Mouse (Mus musculus): Measurements from ENCODE around the gene Fancc.
A peak's percentile ranks its signal among the peaks of the same experiment; 100 is the strongest.

The Fancc gene

GRCm38 (mm10) chr13:63245218-63245617, 251.9 kb downstream of the Fancc start:
- no peak for DNase-seq (ENCODE audit: low spot score)

- no peak for DNase-seq (ENCODE audit: low spot score)
Observed at GRCm38 (mm10) chr13:63244425-63244824, 252.7 kb downstream of the Fancc start.

DNA sequence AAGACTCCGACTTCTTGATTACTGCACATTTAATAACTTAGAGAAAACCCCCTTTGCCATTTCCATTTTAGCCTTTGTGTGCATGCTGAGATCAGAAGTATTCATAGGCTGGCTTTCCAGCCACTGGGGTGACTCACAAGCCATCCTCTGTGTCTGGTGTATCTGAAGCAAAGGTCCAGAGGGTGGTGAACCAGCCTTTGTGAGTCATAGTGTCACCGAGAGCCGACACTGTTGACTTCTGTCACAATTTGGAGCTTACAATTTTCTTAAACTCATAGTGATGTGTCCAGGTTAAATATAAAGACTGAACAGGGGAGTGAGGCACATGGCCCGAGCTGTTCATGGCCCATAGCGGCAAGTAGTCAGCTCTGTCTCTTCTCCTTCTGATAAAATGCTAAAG, 253.5 kb downstream of the Fancc start:
- no peak for DNase-seq (ENCODE audit: low spot score)

DNA sequence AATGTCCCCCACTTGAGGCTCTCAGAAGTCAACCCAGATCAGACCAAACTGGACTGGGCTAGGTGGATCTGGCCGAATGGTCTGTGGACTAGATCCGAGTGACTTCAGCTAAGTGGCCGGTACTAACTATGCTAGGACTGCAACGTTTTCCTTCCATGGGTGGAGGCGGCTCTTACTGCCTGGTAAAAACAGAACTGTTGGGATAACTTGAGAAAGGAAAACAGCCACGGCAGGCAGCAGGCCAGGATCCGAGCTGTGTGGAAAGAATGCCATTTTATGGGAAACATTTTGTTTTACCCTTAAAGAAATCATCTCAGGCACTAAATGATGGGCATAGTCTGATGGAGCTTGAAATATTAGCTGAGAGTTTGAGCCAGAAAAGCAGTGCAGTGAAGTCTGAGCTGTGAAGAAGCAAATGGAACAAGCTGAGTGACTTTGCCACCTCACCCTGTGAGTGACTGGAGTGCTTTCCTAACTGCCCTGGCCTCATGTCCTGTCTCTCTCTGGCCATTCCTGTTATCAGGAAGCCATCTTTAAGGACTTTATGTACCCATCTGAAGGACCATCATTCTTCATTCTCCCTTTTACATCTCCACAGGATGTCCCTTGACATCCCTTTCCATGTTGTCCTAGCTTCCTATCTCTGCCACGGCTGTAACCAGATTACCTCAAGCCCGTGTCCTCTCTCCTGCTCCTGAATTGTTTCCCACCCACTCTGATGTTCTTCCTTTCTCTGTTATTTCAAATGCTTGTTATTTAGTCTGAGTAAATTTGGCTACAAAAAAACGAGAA, 254.5 kb downstream of the Fancc start:
- no peak for DNase-seq (ENCODE audit: low spot score)

GRCm38 (mm10) chr13:63241665-63242064, 255.4 kb downstream of the Fancc start:
- no peak for DNase-seq (ENCODE audit: low spot score)

DNA sequence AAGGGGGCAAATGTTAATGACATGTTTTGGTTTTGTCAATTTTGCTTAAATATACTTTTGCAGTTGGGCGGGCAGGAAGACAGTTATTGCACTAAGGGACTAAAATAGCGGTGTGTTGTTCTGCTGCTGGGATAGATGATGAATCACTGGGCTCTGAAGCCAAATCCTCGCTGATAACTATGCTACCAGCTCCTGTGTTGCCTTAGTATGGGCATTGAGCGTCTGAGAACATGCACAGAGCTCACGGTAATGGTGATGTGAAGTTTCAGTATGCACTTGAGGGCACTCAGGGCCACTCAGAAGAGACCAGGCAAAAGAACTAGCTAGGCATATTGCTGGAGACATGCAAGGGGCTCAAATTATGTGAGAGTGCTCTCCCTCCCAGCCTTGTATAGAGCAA, 256.2 kb downstream of the Fancc start:
- no peak for DNase-seq (ENCODE audit: low spot score)

- DNase-seq (ENCODE audit: low spot score) = peak; percentile 62
Observed at GRCm38 (mm10) chr13:63239877-63240671, 257.0 kb downstream of the Fancc start.

- DNase-seq (ENCODE audit: low spot score) = no peak
Observed at GRCm38 (mm10) chr13:63239301-63239804, 257.7 kb downstream of the Fancc start.

DNA sequence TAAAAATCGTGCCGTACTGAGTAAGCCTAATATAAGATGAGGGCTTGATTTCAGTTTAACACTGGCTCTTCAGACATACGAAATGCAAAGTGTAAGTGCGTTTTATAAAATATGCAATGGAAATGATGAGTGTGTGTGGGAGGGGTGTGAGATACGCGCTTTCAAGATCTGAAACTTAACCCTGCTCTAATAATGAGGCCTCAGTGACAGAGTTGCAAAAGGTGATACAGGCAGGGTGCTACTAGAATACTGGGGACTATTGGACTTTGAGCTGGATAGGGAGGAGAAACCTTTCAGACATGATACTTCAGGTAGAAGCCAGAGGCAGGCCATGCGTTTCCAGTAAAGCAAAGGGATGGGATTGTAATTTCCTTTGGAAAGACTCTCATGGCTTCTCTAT, 259.0 kb downstream of the Fancc start:
- no peak for DNase-seq (ENCODE audit: low spot score)

DNA sequence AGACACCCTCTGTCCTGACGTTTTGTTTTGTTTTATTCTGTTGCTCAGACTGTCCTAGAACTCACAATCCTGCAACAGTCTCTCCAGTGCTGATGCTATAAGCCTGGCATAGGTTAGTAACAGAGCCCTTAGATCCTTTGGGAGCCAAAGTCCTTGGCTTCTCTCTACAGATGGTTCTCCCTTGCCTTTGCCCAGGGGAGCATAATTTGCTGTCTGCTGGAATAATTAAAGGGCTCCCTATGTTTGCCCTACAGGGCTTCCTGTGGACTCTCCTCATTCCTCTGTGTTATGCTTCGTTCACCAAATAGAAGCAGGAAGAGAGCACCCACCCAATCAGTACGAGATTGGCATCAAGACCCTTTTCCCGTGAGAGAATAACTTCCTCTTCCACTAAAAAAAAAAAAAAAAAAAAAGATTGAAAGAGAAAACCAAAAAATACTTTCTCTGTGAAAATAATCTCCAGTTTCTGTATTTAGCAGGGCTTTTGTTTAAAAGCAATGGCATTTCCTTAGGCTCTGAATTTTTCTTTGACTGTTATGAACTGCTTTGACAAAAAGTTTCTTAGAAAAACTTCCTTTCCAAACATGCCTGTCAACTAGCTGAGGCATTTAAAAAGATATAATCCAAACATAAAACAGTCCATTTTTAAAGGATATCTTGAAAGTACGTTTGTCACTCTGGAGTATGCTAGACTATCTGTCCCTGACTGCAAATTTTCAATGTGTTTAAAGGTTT, 260.8 kb downstream of the Fancc start:
- DNase-seq (ENCODE audit: low spot score) = no peak

GRCm38 (mm10) chr13:63235551-63235950, 261.5 kb downstream of the Fancc start:
- no peak for DNase-seq (ENCODE audit: low spot score)
